Mouse (Mus musculus): ENCODE data around the gene Lce6a. TPM values are rescaled to one million over a fixed set of nuclear protein-coding genes. Genes with fewer than 3 reads are reported as not detected.

Gene Lce6a
- total RNA-seq, 2 experiments from 2014 or later, result not detected

DNA sequence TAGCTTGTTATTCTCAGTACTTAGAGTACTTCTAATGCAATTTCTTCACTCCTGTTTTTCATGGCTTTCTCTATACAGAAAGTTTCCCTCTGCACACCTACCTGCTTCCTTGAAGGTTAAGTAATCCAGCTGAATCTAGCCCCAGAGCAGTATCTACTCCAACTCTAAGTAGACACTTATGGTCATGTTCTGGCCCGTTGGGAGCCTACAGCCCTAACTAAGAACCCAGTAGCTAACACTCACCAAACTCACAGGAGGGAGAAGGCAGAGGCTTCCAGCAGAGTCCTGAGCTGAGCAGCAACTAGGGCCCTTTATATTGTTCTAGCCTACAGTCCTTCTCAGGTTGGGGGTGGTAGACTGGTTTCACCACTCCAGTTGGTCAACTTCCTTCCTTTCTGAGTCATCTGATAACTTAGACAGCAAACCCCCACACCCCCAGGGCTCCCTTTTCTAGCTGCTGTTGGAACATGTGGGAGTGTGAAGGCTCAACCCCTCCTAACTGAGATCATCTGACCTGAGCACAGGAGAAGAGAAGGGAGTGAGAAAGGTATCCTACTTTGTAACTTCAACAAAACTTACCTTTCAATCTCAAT is 47.9 kb downstream of the Lce6a start, which contains the start of gene Ivl:
Gene Ivl (minus strand): TSS at position 287 of the 593 bp plus-strand sequence.
- DNase-seq (ENCODE audit: low spot score in 2 of 2), result no peak
- intact Hi-C loops (cut with DNase I), result no loop called here

DNA sequence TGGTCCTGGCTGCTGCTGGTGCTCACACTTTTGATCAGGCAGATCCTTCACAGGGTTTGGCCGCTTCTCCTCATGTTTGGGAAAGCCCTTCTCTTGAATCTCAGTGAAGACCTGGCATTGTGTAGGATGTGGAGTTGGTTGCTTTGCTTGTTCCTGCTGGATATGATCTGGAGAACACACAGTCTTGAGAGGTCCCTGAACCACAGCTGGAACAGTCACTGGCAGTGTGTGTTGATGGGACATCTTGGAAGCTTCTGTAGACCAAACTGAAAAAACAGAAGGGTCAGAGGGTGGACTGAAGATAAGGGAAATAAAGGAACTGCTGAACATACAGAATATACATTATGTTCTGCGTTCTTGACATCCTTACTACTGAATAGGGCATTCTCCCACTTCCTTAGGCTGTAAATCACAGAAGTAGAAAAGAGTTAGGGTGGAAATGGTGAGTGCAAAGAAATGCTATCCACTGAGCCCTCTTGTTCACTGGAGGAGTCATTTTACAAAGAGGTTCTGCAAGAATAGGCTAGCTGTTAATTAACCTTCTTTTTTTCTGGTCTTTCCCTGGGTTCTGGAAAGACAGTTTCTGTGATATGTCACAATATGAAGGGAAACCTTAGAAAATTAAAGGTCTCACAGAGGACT is 48.8 kb downstream of the Lce6a start:
- no peak for DNase-seq (ENCODE audit: low spot score in 2 of 2)

More for the DNA sequence above, 48.8 kb downstream of the Lce6a start:
- intact Hi-C loops (cut with DNase I), result no loop called here

Other genes with a start within 250 kb of the Lce6a start
- not detected for gene Sprr2h, start 236.0 kb downstream of the Lce6a start, total RNA-seq (2021)
- gene Sprr2i, start 213.7 kb downstream of the Lce6a start, total RNA-seq (2021), result not detected
- not detected for gene Sprr2j-ps, start 203.6 kb downstream of the Lce6a start, total RNA-seq (2021)
- 1 to 10 TPM; 4.2 to 4.9 TPM for gene Gm9774, start 192.2 kb downstream of the Lce6a start, total RNA-seq (2021)
- gene Sprr2k, start 189.1 kb downstream of the Lce6a start, total RNA-seq (2021), result not detected
- not detected for gene Sprr1b, start 182.9 kb downstream of the Lce6a start, total RNA-seq (2021)
- not detected for gene Sprr3, start 162.9 kb downstream of the Lce6a start, total RNA-seq (2021)
- gene Sprr1a, start 135.8 kb downstream of the Lce6a start, total RNA-seq (2021), result not detected
- gene Sprr4, start 121.2 kb downstream of the Lce6a start, total RNA-seq (2021), result not detected
- not detected for gene 2310046K23Rik, start 87.1 kb downstream of the Lce6a start, total RNA-seq (2021)
- not detected for gene Ivl, start 47.9 kb downstream of the Lce6a start, total RNA-seq (2021)
- gene Smcp, start 32.7 kb downstream of the Lce6a start, total RNA-seq (2021), result not detected
- not detected for gene 2210017I01Rik, start 14.2 kb downstream of the Lce6a start, total RNA-seq (2021)
- not detected for gene Lce1a1, start 26.6 kb upstream of the Lce6a start, total RNA-seq (2021)
- not detected for gene Lce1b, start 35.3 kb upstream of the Lce6a start, total RNA-seq (2021)
- gene Lce1a2, start 48.7 kb upstream of the Lce6a start, total RNA-seq (2021), result not detected
- not detected for gene Lce1c, start 57.6 kb upstream of the Lce6a start, total RNA-seq (2021)
- not detected for gene Lce1d, start 65.5 kb upstream of the Lce6a start, total RNA-seq (2021)
- not detected for gene Lce1e, start 87.4 kb upstream of the Lce6a start, total RNA-seq (2021)
- gene Lce1f, start 98.7 kb upstream of the Lce6a start, total RNA-seq (2021), result not detected
- not detected for gene Gm38119, start 117.4 kb upstream of the Lce6a start, total RNA-seq (2021)
- not detected for gene Lce1g, start 130.7 kb upstream of the Lce6a start, total RNA-seq (2021)
- not detected for gene Lce1h, start 143.4 kb upstream of the Lce6a start, total RNA-seq (2021)
- not detected for gene Lce1i, start 157.2 kb upstream of the Lce6a start, total RNA-seq (2021)
- not detected for gene Lce1j, start 168.9 kb upstream of the Lce6a start, total RNA-seq (2021)
- not detected for gene Lce1k, start 186.2 kb upstream of the Lce6a start, total RNA-seq (2021)
- gene Kprp, start 205.6 kb upstream of the Lce6a start, total RNA-seq (2021), result not detected
- gene Lce1l, start 229.6 kb upstream of the Lce6a start, total RNA-seq (2021), result not detected
- gene 2310050C09Rik, start 248.6 kb upstream of the Lce6a start, total RNA-seq (2021), result not detected

All from left cerebral cortex, postnatal 36 days (tissue).